Mouse (Mus musculus): Measurements from ENCODE around the gene Lrrn2.

DNA sequence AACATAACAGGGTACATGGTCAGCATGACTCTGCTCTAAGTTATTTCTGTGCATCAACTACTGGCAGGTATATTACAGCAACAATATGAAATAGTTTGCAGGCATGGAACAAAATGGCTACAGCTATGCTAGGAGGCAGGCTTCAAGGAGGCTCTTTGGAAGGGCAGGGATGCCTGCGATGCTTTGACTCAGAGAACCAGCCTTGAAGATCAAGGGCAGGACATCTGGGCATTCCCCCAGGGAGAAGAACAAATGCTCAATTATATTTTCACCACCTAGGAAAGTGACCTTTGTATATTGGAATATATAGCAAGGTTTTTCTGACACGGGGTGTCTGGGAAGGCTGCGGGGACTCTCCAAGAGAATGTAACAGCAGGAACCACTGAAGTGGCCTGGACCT is 81.7 kb downstream of the Lrrn2 start:
- TF ChIP-seq POLR2A (IDR thresholded peaks at IDR 0.05; ENCODE audit: low read depth, low read length) (no peak), CTCF (IDR thresholded peaks at IDR 0.05; ENCODE audit: borderline replicate concordance, insufficient read depth, low read length) (no peak)
